ENCODE assay signal across 25 mouse cellular contexts in genomic region chr5:36829098-36829497, GRCm38 (mm10). TPM values are rescaled to one million over a fixed set of nuclear protein-coding genes. Genes with fewer than 3 reads are reported as not detected.
DNase-seq lines count a peak whose midpoint lies in the region; ATAC-seq and TF ChIP-seq lines count a peak whose summit lies in the region.
"Had no signal": no experiment of that assay in that cellular context is flagged by ENCODE, and none has a peak within 500 bp of the region (broad histone marks: within the 10 kb centered on the region; RNA-seq: fewer than 3 reads in every experiment).

No protein-coding gene starts in this region.

- no peaks in the 10 kb centered on the region; the same call in 1 of the 2 replicates for H3K36me3 ChIP-seq in liver, adult 2 months (ENCODE audit: control insufficient read depth, insufficient read depth, low read length)
- H3K36me3 ChIP-seq in intestine, postnatal 0 days (ENCODE audit: control insufficient read depth, insufficient read depth): peaks cover 29% of the 10 kb centered on the region
- no peaks in the 10 kb centered on the region; the same call in 1 of the 2 replicates for H3K36me3 ChIP-seq in liver, embryonic 14.5 days (replicated peaks; ENCODE audit: control insufficient read depth, insufficient read depth, low read depth)
- H3K36me3 ChIP-seq in forebrain, embryonic 10.5 days (replicated peaks): peaks cover 26% of the 10 kb centered on the region
- 0 out of 2 replicates have a peak, but pooled peaks cover 7% of the 10 kb centered on the region for H3K36me3 ChIP-seq in neural tube, embryonic 15.5 days
- H3K36me3 ChIP-seq: embryonic facial prominence, embryonic 12.5 days; heart, embryonic 15.5 days; limb, embryonic 10.5 days had no signal

- H3K4me1 ChIP-seq in liver, adult 2 months (ENCODE audit: control insufficient read depth, insufficient read depth, low read length): peaks cover 3% of the 10 kb centered on the region; the same call in 1 of the 2 replicates
- 0 out of 2 replicates have a peak, but pooled peaks cover 4% of the 10 kb centered on the region for H3K4me1 ChIP-seq in intestine, postnatal 0 days (replicated peaks; ENCODE audit: control insufficient read depth, insufficient read depth, low read length)
- peaks cover 0 to 6% of the 10 kb centered on the region in 2 experiments; a peak in 2 of 4 replicates for H3K4me1 ChIP-seq in liver, embryonic 14.5 days (replicated peaks; ENCODE audit: control insufficient read depth in 2 of 2, insufficient read depth in 2 of 2, low read length in 1 of 2)
- H3K4me1 ChIP-seq in forebrain, embryonic 10.5 days: peaks cover 17% of the 10 kb centered on the region
- peaks cover 14% of the 10 kb centered on the region for H3K4me1 ChIP-seq in neural tube, embryonic 15.5 days

- peak; percentile 25 for ATAC-seq in intestine, postnatal 0 days
- ATAC-seq in liver, embryonic 14.5 days (ENCODE audit: insufficient read depth): no peak
- ATAC-seq in neural tube, embryonic 15.5 days (ENCODE audit: low FRiP score): no peak
- ATAC-seq: forebrain, postnatal 0 days had no signal

- H3K9me3 ChIP-seq in intestine, postnatal 0 days (ENCODE audit: control insufficient read depth): no peaks in the 10 kb centered on the region
- no peaks in the 10 kb centered on the region for H3K9me3 ChIP-seq in liver, embryonic 14.5 days (ENCODE audit: control insufficient read depth, low read length)
- no peaks in the 10 kb centered on the region for H3K9me3 ChIP-seq in forebrain, embryonic 10.5 days
- H3K9me3 ChIP-seq in neural tube, embryonic 15.5 days (replicated peaks): no peaks in the 10 kb centered on the region
- H3K9me3 ChIP-seq: embryonic facial prominence, embryonic 12.5 days; heart, embryonic 10.5 days; heart, embryonic 15.5 days; limb, embryonic 10.5 days; limb, embryonic 15.5 days; midbrain, embryonic 12.5 days; neural tube, embryonic 13.5 days had no signal

- no peaks in the 10 kb centered on the region for H3K27me3 ChIP-seq in liver, adult 2 months (ENCODE audit: control insufficient read depth, insufficient read depth, low read length)
- H3K27me3 ChIP-seq in intestine, postnatal 0 days (replicated peaks; ENCODE audit: control insufficient read depth, insufficient read depth, low read length): no peaks in the 10 kb centered on the region
- H3K27me3 ChIP-seq in liver, embryonic 14.5 days (ENCODE audit: control insufficient read depth, insufficient read depth, low read length): no peaks in the 10 kb centered on the region
- H3K27me3 ChIP-seq in forebrain, embryonic 10.5 days (ENCODE audit: poor library complexity, severe bottlenecking): no peaks in the 10 kb centered on the region
- no peaks in the 10 kb centered on the region for H3K27me3 ChIP-seq in neural tube, embryonic 15.5 days (replicated peaks)
- H3K27me3 ChIP-seq: heart, embryonic 15.5 days; limb, embryonic 15.5 days; midbrain, embryonic 12.5 days; neural tube, embryonic 13.5 days had no signal

- no peak for TF ChIP-seq EP300 in liver, embryonic 14.5 days (IDR thresholded peaks at IDR 0.05; ENCODE audit: low read depth)

- no peak for TF ChIP-seq CTCF in liver, adult 2 months (IDR thresholded peaks at IDR 0.05; ENCODE audit: low read depth, low read length)
- peak; percentile 38; the same call in 1 of the 2 replicates for TF ChIP-seq CTCF in intestine, postnatal 0 days (IDR thresholded peaks at IDR 0.05; ENCODE audit: low read depth)
- 0 out of 2 replicates have a peak, but pooled peaks have one; percentile 15 for TF ChIP-seq CTCF in liver, embryonic 14.5 days (IDR thresholded peaks at IDR 0.05; ENCODE audit: low read depth)

- H3K4me2 ChIP-seq in intestine, postnatal 0 days (replicated peaks; ENCODE audit: low read depth): peak overlapping the region; percentile 95
- no peak overlapping the region; the same call in 1 of the 2 replicates for H3K4me2 ChIP-seq in liver, embryonic 14.5 days (ENCODE audit: low read depth)
- no peak overlapping the region for H3K4me2 ChIP-seq in neural tube, embryonic 15.5 days

- no peaks in the 10 kb centered on the region for H3K79me2 ChIP-seq in liver, adult 2 months (ENCODE audit: control insufficient read depth, insufficient read depth, low read length)

- 55% methylated on average over 4 of the region's 4 CpGs for WGBS in liver, adult 2 months
- 71% methylated on average over 4 of the region's 4 CpGs for WGBS in intestine, postnatal 0 days
- 67% methylated on average over 4 of the region's 4 CpGs for WGBS in liver, embryonic 14.5 days (ENCODE audit: insufficient replicate concordance)
- WGBS in forebrain, embryonic 10.5 days: 89% methylated on average over 4 of the region's 4 CpGs
- 84% methylated on average over 4 of the region's 4 CpGs for WGBS in neural tube, embryonic 15.5 days

- H3K27ac ChIP-seq in liver, adult 2 months (replicated peaks; ENCODE audit: insufficient read depth, low read depth, low read length): no peak overlapping the region
- 0 out of 2 replicates have a peak overlapping the region, but pooled peaks have one; percentile 96 for H3K27ac ChIP-seq in intestine, postnatal 0 days (ENCODE audit: low read depth, low read length)
- no peak overlapping the region for H3K27ac ChIP-seq in liver, embryonic 14.5 days
- no peak overlapping the region for H3K27ac ChIP-seq in forebrain, embryonic 10.5 days
- no peak overlapping the region for H3K27ac ChIP-seq in neural tube, embryonic 15.5 days (replicated peaks)
- H3K27ac ChIP-seq: embryonic facial prominence, embryonic 12.5 days; heart, embryonic 15.5 days; hindbrain, embryonic 14.5 days; limb, embryonic 10.5 days; limb, embryonic 15.5 days; midbrain, embryonic 12.5 days; neural tube, embryonic 13.5 days had no signal

- no peak overlapping the region for H3K4me3 ChIP-seq in liver, adult 2 months (ENCODE audit: insufficient read depth, low read depth, low read length)
- H3K4me3 ChIP-seq in intestine, postnatal 0 days (ENCODE audit: low read depth, low read length): no peak overlapping the region
- no peak overlapping the region for H3K4me3 ChIP-seq in liver, embryonic 14.5 days (ENCODE audit: insufficient read depth in 1 of 2, low read depth in 2 of 2, low read length in 2 of 2)
- H3K4me3 ChIP-seq in forebrain, embryonic 10.5 days: no peak overlapping the region
- H3K4me3 ChIP-seq in neural tube, embryonic 15.5 days (replicated peaks): no peak overlapping the region
- H3K4me3 ChIP-seq: midbrain, embryonic 12.5 days had no signal

- no peak overlapping the region for H3K9ac ChIP-seq in liver, adult 2 months (ENCODE audit: low read depth, low read length)
- no peak overlapping the region; the same call in 1 of the 2 replicates for H3K9ac ChIP-seq in intestine, postnatal 0 days (ENCODE audit: low read depth, low read length)
- no peak overlapping the region for H3K9ac ChIP-seq in liver, embryonic 14.5 days (replicated peaks)
- no peak overlapping the region for H3K9ac ChIP-seq in neural tube, embryonic 15.5 days (replicated peaks)
- H3K9ac ChIP-seq: embryonic facial prominence, embryonic 12.5 days; forebrain, postnatal 0 days; heart, embryonic 15.5 days; limb, embryonic 15.5 days; midbrain, embryonic 12.5 days; neural tube, embryonic 13.5 days had no signal

- peak; percentile 60 for DNase-seq in liver, adult 2 months (ENCODE audit: extremely low read depth, low read depth, low spot score)
- DNase-seq in liver: no peak
- DNase-seq in liver, embryonic 14.5 days (ENCODE audit: low read depth in 3 of 3, low spot score in 3 of 3): no peak
- no peak for DNase-seq in cerebellum, adult 11 months
- DNase-seq in forebrain, embryonic 10.5 days (ENCODE audit: extremely low spot score, low spot score): no peak
- DNase-seq: adrenal gland, postnatal 25 days; B cell, adult 2 months; cerebellum, adult 8-10 months; cerebellum, postnatal 36 days; forebrain, postnatal 0 days; kidney, adult 2 months; kidney, postnatal 10 days; lung, postnatal 36 days had no signal

- no peak for TF ChIP-seq POLR2A in liver, adult 2 months (IDR thresholded peaks at IDR 0.05; ENCODE audit: extremely low read depth, insufficient read depth, low read length)

RNA-seq across cellular contexts. Expression of gene Man2b2, which starts 1.4 kb away (rescaled TPM):
- total RNA-seq in liver, adult 2 months (2014; rRNA removed): 33.8 and 44.6 TPM in 2 replicates
- 78.7 and 90.9 TPM in 2 replicates for polyA plus RNA-seq in liver, adult 2 months (2012; rRNA removed)
- 99.0 and 116 TPM in 2 replicates for polyA plus RNA-seq in intestine, postnatal 0 days (2015; fragmentation: Nextera tagmentation; extraction: Ambion mirVana)
- polyA plus RNA-seq in liver, embryonic 14.5 days (2012; rRNA removed): 11.5 and 13.1 TPM in 2 replicates
- polyA plus RNA-seq in liver, embryonic 14.5 days (2014; fragmentation: Nextera tagmentation; extraction: Ambion mirVana): 10.4 and 11.5 TPM in 2 replicates
- polyA plus RNA-seq in forebrain, embryonic 10.5 days (2016; fragmentation: Nextera tagmentation; extraction: Ambion mirVana): 12.3 and 13.0 TPM in 2 replicates
- 13.2 and 14.4 TPM in 2 replicates for polyA plus RNA-seq in neural tube, embryonic 15.5 days (2015; fragmentation: Nextera tagmentation; extraction: Ambion mirVana)

RNA-seq across cellular contexts. Expression of gene Mrfap1, which starts 32.5 kb away (rescaled TPM):
- total RNA-seq in liver, adult 2 months (2014; rRNA removed): 154 and 173 TPM in 2 replicates
- polyA plus RNA-seq in liver, adult 2 months (2012; rRNA removed): 72.2 and 93.9 TPM in 2 replicates
- polyA plus RNA-seq in intestine, postnatal 0 days (2015; fragmentation: Nextera tagmentation; extraction: Ambion mirVana): 379 and 386 TPM in 2 replicates
- polyA plus RNA-seq in liver, embryonic 14.5 days (2012; rRNA removed): 57.9 and 68.4 TPM in 2 replicates
- polyA plus RNA-seq in liver, embryonic 14.5 days (2014; fragmentation: Nextera tagmentation; extraction: Ambion mirVana): 156 and 172 TPM in 2 replicates
- polyA plus RNA-seq in forebrain, embryonic 10.5 days (2016; fragmentation: Nextera tagmentation; extraction: Ambion mirVana): 435 and 463 TPM in 2 replicates
- polyA plus RNA-seq in neural tube, embryonic 15.5 days (2015; fragmentation: Nextera tagmentation; extraction: Ambion mirVana): 315 and 350 TPM in 2 replicates

RNA-seq across cellular contexts. Expression of gene Ppp2r2c, which starts 39.2 kb away (rescaled TPM):
- under 0.01 and 0.13 TPM in 2 replicates for total RNA-seq in liver, adult 2 months (2014; rRNA removed)
- polyA plus RNA-seq in liver, adult 2 months (2012; rRNA removed): not detected in 2 replicates
- polyA plus RNA-seq in intestine, postnatal 0 days (2015; fragmentation: Nextera tagmentation; extraction: Ambion mirVana): 0.95 and 1.0 TPM in 2 replicates
- 0.05 TPM in 1 of 2 replicates, not detected in the other for polyA plus RNA-seq in liver, embryonic 14.5 days (2012; rRNA removed)
- polyA plus RNA-seq in liver, embryonic 14.5 days (2014; fragmentation: Nextera tagmentation; extraction: Ambion mirVana): 0.03 TPM in 1 of 2 replicates, not detected in the other
- polyA plus RNA-seq in forebrain, embryonic 10.5 days (2016; fragmentation: Nextera tagmentation; extraction: Ambion mirVana): 0.68 and 0.78 TPM in 2 replicates
- polyA plus RNA-seq in neural tube, embryonic 15.5 days (2015; fragmentation: Nextera tagmentation; extraction: Ambion mirVana): 56.3 and 72.9 TPM in 2 replicates
- total RNA-seq: granulocyte monocyte progenitor cell, adult 5-6 weeks; megakaryocyte, adult 5-6 weeks had no signal

Comparison
In these comparisons a context has a peak if more than half of its experiments do, and no peak if none do; other contexts are left out.
1. RNA of gene Ppp2r2c, which starts 39.2 kb away (polyA plus RNA-seq): 56.3 to 72.9 TPM in neural tube, embryonic 15.5 days; 0.95 to 1.0 TPM in intestine, postnatal 0 days, 0.68 to 0.78 TPM in forebrain, embryonic 10.5 days, not detected in liver, adult 2 months and 0.03 to 0.05 TPM in liver, embryonic 14.5 days; every median in the first group is over 10 times any median in the second.